Mouse (Mus musculus): ENCODE data around the gene Prkrip1.

DNA sequence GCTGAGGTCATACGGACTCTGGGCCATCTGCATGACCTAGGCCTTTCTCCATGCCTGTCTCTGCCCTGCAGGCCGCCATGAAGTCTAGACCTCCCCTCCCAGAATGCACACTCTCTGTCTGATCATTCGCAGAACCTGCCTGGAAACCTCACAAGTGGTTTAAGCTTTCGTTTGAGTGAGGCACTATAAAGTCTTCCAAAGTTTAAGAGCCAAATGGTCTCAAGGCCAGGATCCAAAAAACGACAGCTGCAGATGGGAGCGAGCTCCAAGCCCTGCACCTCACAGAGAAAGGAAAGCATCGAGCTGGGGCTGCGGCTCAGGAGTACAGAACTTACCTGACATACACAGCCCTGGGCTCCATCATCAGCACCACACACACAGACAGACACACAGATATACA lies 46.4 kb downstream of the Prkrip1 start:
- TF ChIP-seq CTCF (IDR thresholded peaks at IDR 0.05; ENCODE audit: low read depth, low read length) (no peak), POLR2A (IDR thresholded peaks at IDR 0.05; ENCODE audit: insufficient read depth, low read length) (no peak), EP300 (IDR thresholded peaks at IDR 0.05; ENCODE audit: insufficient read depth, low read depth, low read length) (no peak)

Measured in ES-Bruce4 (cell line).